Mouse (Mus musculus) kidney, embryonic 14.5 days (tissue): ENCODE data around the gene Ccdc40. TPM values are rescaled to one million over a fixed set of nuclear protein-coding genes. Genes with fewer than 3 reads are reported as not detected.

Experiments
- ATAC-seq: fragments of 200-750 bp; cut with Nextera tagmentation; 2 replicates; pipeline ENCODE4 v1.8.0; 2017; ENCODE audit warnings: moderate number of reproducible peaks, mild to moderate bottlenecking, moderate TSS enrichment, moderate library complexity; ENCODE audit not compliant: low FRiP score, low TSS enrichment
- H3K27ac ChIP-seq: fragments of 300-500 bp; sonication (generic); 2 replicates; pipeline ENCODE4 v1.5.1; 2014; ENCODE audit warnings: low read depth, mild to moderate bottlenecking, low read length, moderate library complexity, mixed read lengths
- H3K27me3 ChIP-seq: fragments of 300-500 bp; sonication (generic); 2 replicates; pipeline ENCODE4 v1.6.1; 2014; ENCODE audit warnings: mild to moderate bottlenecking, low read length; ENCODE audit not compliant: control insufficient read depth, insufficient read depth
- H3K36me3 ChIP-seq: fragments of 300-500 bp; sonication (generic); 2 replicates; pipeline ENCODE4 v1.6.1; 2014; ENCODE audit warnings: low read length, mixed read lengths; ENCODE audit not compliant: control insufficient read depth, insufficient read depth
- H3K4me1 ChIP-seq: fragments of 300-500 bp; sonication (generic); 2 replicates; pipeline ENCODE4 v1.6.1; 2014; ENCODE audit warnings: low read length, mixed read lengths; ENCODE audit not compliant: control insufficient read depth, insufficient read depth
- H3K4me2 ChIP-seq: fragments of 300-500 bp; sonication (generic); replicated peaks from 2 replicates; pipeline ENCODE4 v1.6.1; 2014; ENCODE audit warnings: low read depth, mild to moderate bottlenecking, low read length
- H3K4me3 ChIP-seq: fragments of 300-500 bp; sonication (generic); 2 replicates; pipeline ENCODE4 v1.5.1; 2014; ENCODE audit warnings: mild to moderate bottlenecking, low read length
- H3K9ac ChIP-seq: fragments of 300-500 bp; sonication (generic); 2 replicates; pipeline ENCODE4 v1.6.1; 2014; ENCODE audit warnings: low read depth, mild to moderate bottlenecking, low read length, moderate library complexity
- H3K9me3 ChIP-seq: fragments of 300-500 bp; sonication (generic); 2 replicates; pipeline ENCODE4 v1.6.1; 2016; ENCODE audit warnings: low read length; ENCODE audit not compliant: control insufficient read depth
- WGBS: fragments of 180-500 bp; shearing (Covaris S2); extraction: QIAGEN DNeasy Blood & Tissue Kit; methylation state at CpG from one replicate; pipeline ENCODE4 v1.1.7; 2014; 5-methylcytosine and 5-hydroxymethylcytosine counted together
- polyA plus RNA-seq: library from polyadenylated mRNA; unstranded; fragments of >200 nt; fragmentation: Nextera tagmentation; extraction: Ambion mirVana; gene quantifications from 2 replicates; pipeline ENCODE4 v1.2.1, GENCODE M21; 2014

Gene Ccdc40
- polyA plus RNA-seq, 1 experiment from 2014 or later, result 6.4 TPM

- ATAC-seq, result no peak
- no peaks in the 10 kb centered on the region; the same call in 1 of the 2 replicates for H3K27me3 ChIP-seq
- no peak overlapping the region; the same call in 1 of the 2 replicates for H3K4me2 ChIP-seq
- H3K9ac ChIP-seq, result no peak overlapping the region
- H3K4me1 ChIP-seq, result no peaks in the 10 kb centered on the region
- no peak overlapping the region for H3K27ac ChIP-seq
- H3K4me3 ChIP-seq, result no peak overlapping the region
- H3K9me3 ChIP-seq, result no peaks in the 10 kb centered on the region
- 37% methylated on average over 16 of the region's 16 CpGs for WGBS
- H3K36me3 ChIP-seq, result no peaks in the 10 kb centered on the region
Measured at GRCm38 (mm10) chr11:119304904-119305712, 76.7 kb downstream of the Ccdc40 start.

- ATAC-seq, result no peak
- Histone ChIP-seq H3K27me3 (peaks cover 5% of the 10 kb centered on the region; the same call in 1 of the 2 replicates), H3K36me3 (no peaks in the 10 kb centered on the region), H3K9ac (no peak overlapping the region), H3K27ac (no peak overlapping the region), H3K4me1 (no peaks in the 10 kb centered on the region), H3K4me3 (no peak overlapping the region), H3K4me2 (no peak overlapping the region), H3K9me3 (no peaks in the 10 kb centered on the region)
- WGBS, result 62% methylated on average over 13 of the region's 13 CpGs
Measured at GRCm38 (mm10) chr11:119306762-119307657, 78.6 kb downstream of the Ccdc40 start.

GRCm38 (mm10) chr11:119307658-119307867, 79.2 kb downstream of the Ccdc40 start, which contains the start of gene Card14:
Gene Card14 (plus strand): TSS chr11:119307768.
- Histone ChIP-seq H3K27me3 (peaks cover 5% of the 10 kb centered on the region; the same call in 1 of the 2 replicates), H3K27ac (no peak within 1 kb of the TSS), H3K4me3 (no peak within 1 kb of the TSS), H3K4me2 (no peak within 1 kb of the TSS), H3K4me1 (no peaks in the 10 kb centered on the region), H3K9ac (no peak within 1 kb of the TSS), H3K9me3 (no peaks in the 10 kb centered on the region), H3K36me3 (no peaks in the 10 kb centered on the region)
- no peak for ATAC-seq
- 33% methylated on average over 1 of the region's 1 CpGs for WGBS

GRCm38 (mm10) chr11:119307916-119308315, 79.5 kb downstream of the Ccdc40 start:
- no peak overlapping the region for H3K27ac ChIP-seq

GRCm38 (mm10) chr11:119310621-119311020, 82.2 kb downstream of the Ccdc40 start:
- Histone ChIP-seq H3K4me3 (no peak overlapping the region), H3K9me3 (no peaks in the 10 kb centered on the region), H3K4me2 (no peak overlapping the region), H3K4me1 (no peaks in the 10 kb centered on the region), H3K27me3 (peaks cover 5% of the 10 kb centered on the region; the same call in 1 of the 2 replicates), H3K9ac (no peak overlapping the region), H3K27ac (no peak overlapping the region), H3K36me3 (no peaks in the 10 kb centered on the region)
- 17% methylated on average over 10 of the region's 10 CpGs for WGBS
- ATAC-seq, result no peak

More at GRCm38 (mm10) chr11:119307916-119308315, 79.5 kb downstream of the Ccdc40 start:
- H3K4me3 ChIP-seq, result no peak overlapping the region
- H3K27me3 ChIP-seq, result peaks cover 5% of the 10 kb centered on the region; the same call in 1 of the 2 replicates
- H3K36me3 ChIP-seq, result no peaks in the 10 kb centered on the region
- 20% methylated on average over 11 of the region's 11 CpGs for WGBS
- H3K4me2 ChIP-seq, result no peak overlapping the region
- no peak for ATAC-seq
- no peak overlapping the region for H3K9ac ChIP-seq
- H3K4me1 ChIP-seq, result no peaks in the 10 kb centered on the region
- H3K9me3 ChIP-seq, result no peaks in the 10 kb centered on the region

GRCm38 (mm10) chr11:119314252-119314936, 86.0 kb downstream of the Ccdc40 start:
- WGBS, result 77% methylated on average over 17 of the region's 17 CpGs
- H3K9me3 ChIP-seq, result no peaks in the 10 kb centered on the region
- no peak overlapping the region for H3K27ac ChIP-seq
- no peak for ATAC-seq
- no peaks in the 10 kb centered on the region for H3K36me3 ChIP-seq
- H3K4me1 ChIP-seq, result no peaks in the 10 kb centered on the region
- H3K4me3 ChIP-seq, result no peak overlapping the region
- H3K4me2 ChIP-seq, result no peak overlapping the region
- no peak overlapping the region for H3K9ac ChIP-seq
- H3K27me3 ChIP-seq, result peaks cover 5% of the 10 kb centered on the region; the same call in 1 of the 2 replicates

Other genes with a start within 250 kb of the Ccdc40 start
- gene Enpp7, start 240.4 kb upstream of the Ccdc40 start, polyA plus RNA-seq, result not detected in 2 replicates
- gene Cbx2, start 205.6 kb upstream of the Ccdc40 start, polyA plus RNA-seq, result 19.9 and 38.2 TPM in 2 replicates
- 7.8 and 10.9 TPM in 2 replicates for gene Cbx8, start 187.6 kb upstream of the Ccdc40 start, polyA plus RNA-seq
- 4.9 and 8.3 TPM in 2 replicates for gene Cbx4, start 142.4 kb upstream of the Ccdc40 start, polyA plus RNA-seq
- gene Tbc1d16, start 73 bp upstream of the Ccdc40 start, polyA plus RNA-seq, result 7.3 and 13.0 TPM in 2 replicates
- gene Gaa, start 39.3 kb downstream of the Ccdc40 start, polyA plus RNA-seq, result 21.4 and 37.2 TPM in 2 replicates
- 362 and 419 TPM in 2 replicates for gene Eif4a3, start 71.5 kb downstream of the Ccdc40 start, polyA plus RNA-seq
- 0.16 and 0.17 TPM in 2 replicates for gene Card14, start 79.2 kb downstream of the Ccdc40 start, polyA plus RNA-seq
- gene Sgsh, start 127.0 kb downstream of the Ccdc40 start, polyA plus RNA-seq, result 7.1 and 7.9 TPM in 2 replicates
- gene Slc26a11, start 127.0 kb downstream of the Ccdc40 start, polyA plus RNA-seq, result 5.9 and 8.2 TPM in 2 replicates
- 7.4 and 9.5 TPM in 2 replicates for gene Rnf213, start 164.5 kb downstream of the Ccdc40 start, polyA plus RNA-seq